12 mouse cellular contexts compared by ENCODE assay signal in the genomic region with DNA sequence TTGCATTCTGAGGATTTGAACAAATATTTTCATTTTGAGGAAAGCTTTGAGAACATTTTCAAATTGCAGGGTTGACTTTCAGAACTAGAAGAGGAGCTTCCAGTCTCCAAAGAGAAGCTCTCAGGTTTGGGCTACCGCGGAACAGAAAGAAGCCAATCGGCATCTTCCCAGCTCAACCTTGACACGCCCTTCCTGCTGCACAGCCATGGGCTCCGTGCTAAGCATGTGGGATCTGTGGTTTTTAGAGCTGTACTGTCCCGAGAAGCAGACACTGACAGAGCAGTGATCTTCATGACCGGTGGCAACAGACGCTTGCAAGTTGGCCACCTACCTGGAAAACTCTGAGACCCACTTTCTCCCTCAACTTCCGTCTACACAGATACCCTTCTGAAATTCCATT.
"Had no signal": no experiment of that assay in that cellular context is flagged by ENCODE, and none has a peak within 500 bp of the region (broad histone marks: within the 10 kb centered on the region; RNA-seq: fewer than 3 reads in every experiment).

No protein-coding gene starts in this region.

- H3K4me3 ChIP-seq: limb, embryonic 12.5 days; liver, embryonic 13.5 days; lung, embryonic 15.5 days; stomach, embryonic 15.5 days had no signal

- H3K9me3 ChIP-seq: limb, embryonic 12.5 days; liver, embryonic 13.5 days; lung, embryonic 15.5 days; stomach, embryonic 15.5 days had no signal

- ATAC-seq: liver, postnatal 0 days; midbrain, embryonic 16.5 days had no signal

- H3K27ac ChIP-seq: limb, embryonic 12.5 days; liver, embryonic 13.5 days; stomach, embryonic 15.5 days had no signal

- H3K27me3 ChIP-seq: limb, embryonic 12.5 days; liver, embryonic 13.5 days; lung, embryonic 15.5 days; stomach, embryonic 15.5 days had no signal

- H3K36me3 ChIP-seq: limb, embryonic 12.5 days; liver, embryonic 13.5 days; lung, embryonic 15.5 days; stomach, embryonic 15.5 days had no signal

- DNase-seq: kidney, adult 8-10 months; kidney, postnatal 25 days; liver; liver, embryonic 13.5 days; liver, postnatal 0 days; right cerebral cortex, postnatal 14 days; thymus, adult 2 months; thymus, postnatal 25 days had no signal

- H3K4me1 ChIP-seq: liver, embryonic 13.5 days; stomach, embryonic 15.5 days had no signal
